Mouse (Mus musculus): ENCODE measurements around the gene Eloa. TPM values are rescaled to one million over a fixed set of nuclear protein-coding genes. Genes with fewer than 3 reads are reported as not detected.

Eloa gene
- polyA plus RNA-seq, 1 experiment from 2014 or later, result 38.2 TPM

DNA sequence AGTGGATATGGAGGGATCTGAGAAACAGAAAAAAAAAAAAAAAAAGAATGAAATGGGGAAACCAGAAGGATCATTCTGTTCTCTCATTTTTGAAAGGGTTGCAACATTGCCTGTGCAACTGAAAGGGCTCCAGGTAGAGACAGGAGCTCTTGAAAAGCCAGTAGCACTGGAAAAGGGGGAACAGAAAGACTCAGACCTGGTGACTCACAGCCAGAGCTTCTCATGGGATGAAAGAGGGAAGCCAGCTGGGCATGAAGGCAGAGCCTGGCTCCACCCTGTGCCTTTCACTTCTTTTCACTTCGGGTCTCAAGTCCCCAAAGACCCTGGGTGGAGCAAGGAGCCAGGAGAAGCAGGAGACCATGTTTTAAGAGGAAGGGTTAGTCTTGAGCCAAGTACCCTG lies 34.5 kb upstream of the Eloa start:
- Histone ChIP-seq H3K4me1 (replicated peaks; ENCODE audit: control insufficient read depth, insufficient read depth, low read length) (0 out of 2 replicates have a peak, but pooled peaks cover 9% of the 10 kb centered on the region), H3K27me3 (ENCODE audit: control insufficient read depth, insufficient read depth, low read length) (no peaks in the 10 kb centered on the region), H3K4me2 (replicated peaks; ENCODE audit: low read depth, low read length) (no peak overlapping the region), H3K9me3 (ENCODE audit: control insufficient read depth, low read length) (no peaks in the 10 kb centered on the region), H3K36me3 (ENCODE audit: control insufficient read depth, insufficient read depth, low read length) (peaks cover 4% of the 10 kb centered on the region; the same call in 1 of the 2 replicates), H3K9ac (ENCODE audit: low read depth, low read length) (no peak overlapping the region), H3K4me3 (ENCODE audit: low read depth, low read length) (no peak overlapping the region), H3K27ac (ENCODE audit: low read depth, low read length) (no peak overlapping the region)
- no peak for DNase-seq (ENCODE audit: low spot score)
- WGBS, result 47% methylated on average over 1 of the region's 1 CpGs
- ATAC-seq (ENCODE audit: low FRiP score), result no peak

- ATAC-seq (ENCODE audit: low FRiP score), result peak; percentile 12; the same call in 1 of the 2 replicates
- no peak overlapping the region for H3K27ac ChIP-seq (ENCODE audit: low read depth, low read length)
- no peak overlapping the region for H3K4me3 ChIP-seq (ENCODE audit: low read depth, low read length)
- H3K9me3 ChIP-seq (ENCODE audit: control insufficient read depth, low read length), result no peaks in the 10 kb centered on the region
- H3K4me2 ChIP-seq (replicated peaks; ENCODE audit: low read depth, low read length), result no peak overlapping the region
- 0 out of 2 replicates have a peak, but pooled peaks cover 9% of the 10 kb centered on the region for H3K4me1 ChIP-seq (replicated peaks; ENCODE audit: control insufficient read depth, insufficient read depth, low read length)
- no peaks in the 10 kb centered on the region for H3K27me3 ChIP-seq (ENCODE audit: control insufficient read depth, insufficient read depth, low read length)
- WGBS, result 82% methylated on average over 5 of the region's 5 CpGs
- no peak for DNase-seq (ENCODE audit: low spot score)
- peaks cover 13% of the 10 kb centered on the region for H3K36me3 ChIP-seq (ENCODE audit: control insufficient read depth, insufficient read depth, low read length)
- no peak overlapping the region for H3K9ac ChIP-seq (ENCODE audit: low read depth, low read length)
These were observed 32.3 kb upstream of the Eloa start for GRCm38 (mm10) chr4:136053843-136054242.

DNA sequence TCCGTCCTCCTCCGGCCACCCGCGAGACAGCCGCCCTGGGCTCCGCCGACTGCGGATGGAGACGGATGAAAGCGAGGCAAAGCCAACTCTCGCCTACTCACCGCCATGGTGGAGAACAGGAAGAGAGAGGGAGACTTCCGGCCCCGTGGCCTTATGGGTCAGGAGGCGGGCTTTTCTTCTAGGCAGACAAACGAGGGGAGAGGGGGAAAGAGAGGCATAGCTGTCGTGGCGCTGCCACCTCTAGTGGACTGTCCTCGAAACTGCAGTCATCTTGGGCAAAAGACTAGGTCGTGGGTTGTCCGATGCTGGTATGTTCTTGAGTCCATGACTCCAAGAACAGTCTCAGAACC lies 31.7 kb upstream of the Eloa start, which contains the start of gene Rpl11:
TSS of gene Rpl11 (minus strand) at position 182 of the 350 bp plus-strand sequence.
- Histone ChIP-seq H3K9me3 (ENCODE audit: control insufficient read depth, low read length) (no peaks in the 10 kb centered on the region), H3K27ac (ENCODE audit: low read depth, low read length) (peak within 1 kb of the TSS; percentile 73), H3K4me1 (replicated peaks; ENCODE audit: control insufficient read depth, insufficient read depth, low read length) (0 out of 2 replicates have a peak, but pooled peaks cover 9% of the 10 kb centered on the region), H3K27me3 (ENCODE audit: control insufficient read depth, insufficient read depth, low read length) (no peaks in the 10 kb centered on the region), H3K36me3 (ENCODE audit: control insufficient read depth, insufficient read depth, low read length) (peaks cover 13% of the 10 kb centered on the region), H3K4me3 (ENCODE audit: low read depth, low read length) (peak within 1 kb of the TSS; percentile 93), H3K9ac (ENCODE audit: low read depth, low read length) (peak within 1 kb of the TSS; percentile 97), H3K4me2 (replicated peaks; ENCODE audit: low read depth, low read length) (peak within 1 kb of the TSS; percentile 90)
- DNase-seq (ENCODE audit: low spot score) (peak; percentile 94), ATAC-seq (ENCODE audit: low FRiP score) (peak; percentile 98)
- WGBS, result under 1% methylated on average over 21 of the region's 21 CpGs

GRCm38 (mm10) chr4:136052534-136053246 lies 31.1 kb upstream of the Eloa start:
- H3K27ac ChIP-seq (ENCODE audit: low read depth, low read length), result peak overlapping the region; percentile 73
- H3K4me2 ChIP-seq (replicated peaks; ENCODE audit: low read depth, low read length), result peak overlapping the region; percentile 90
- no peaks in the 10 kb centered on the region for H3K27me3 ChIP-seq (ENCODE audit: control insufficient read depth, insufficient read depth, low read length)
- no peak for DNase-seq (ENCODE audit: low spot score)
- H3K4me1 ChIP-seq (replicated peaks; ENCODE audit: control insufficient read depth, insufficient read depth, low read length), result 0 out of 2 replicates have a peak, but pooled peaks cover 9% of the 10 kb centered on the region
- H3K9me3 ChIP-seq (ENCODE audit: control insufficient read depth, low read length), result no peaks in the 10 kb centered on the region
- 1% methylated on average over 50 of the region's 50 CpGs for WGBS
- peak overlapping the region; percentile 97 for H3K9ac ChIP-seq (ENCODE audit: low read depth, low read length)
- peak; percentile 86 for ATAC-seq (ENCODE audit: low FRiP score)
- H3K4me3 ChIP-seq (ENCODE audit: low read depth, low read length), result peak overlapping the region; percentile 93
- peaks cover 13% of the 10 kb centered on the region for H3K36me3 ChIP-seq (ENCODE audit: control insufficient read depth, insufficient read depth, low read length)

DNA sequence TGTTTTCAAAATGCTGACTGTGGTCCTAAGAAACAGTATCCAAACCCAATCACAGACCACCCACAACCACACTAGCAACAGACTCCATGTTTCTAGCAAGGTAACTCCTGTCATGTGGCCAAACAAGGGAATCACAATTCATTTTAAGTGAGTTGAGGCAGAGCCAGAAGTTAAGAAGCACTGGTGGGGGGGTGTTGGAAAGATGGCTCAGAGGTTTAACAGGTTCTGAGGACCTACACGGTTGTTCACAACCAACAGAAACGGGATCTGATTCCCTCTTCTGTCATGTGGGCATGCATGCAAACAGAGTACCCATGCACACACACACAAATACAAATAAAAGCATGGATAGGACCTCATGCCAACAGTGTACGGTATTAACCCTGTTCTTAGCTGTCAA lies 30.5 kb upstream of the Eloa start:
- no peak overlapping the region for H3K27ac ChIP-seq (ENCODE audit: low read depth, low read length)
- ATAC-seq (ENCODE audit: low FRiP score) (no peak), DNase-seq (ENCODE audit: low spot score) (no peak)
- H3K4me1 ChIP-seq (replicated peaks; ENCODE audit: control insufficient read depth, insufficient read depth, low read length), result 0 out of 2 replicates have a peak, but pooled peaks cover 9% of the 10 kb centered on the region
- no peaks in the 10 kb centered on the region for H3K9me3 ChIP-seq (ENCODE audit: control insufficient read depth, low read length)
- WGBS, result 2% methylated on average over 3 of the region's 3 CpGs
- H3K9ac ChIP-seq (ENCODE audit: low read depth, low read length), result peak overlapping the region; percentile 97
- peak overlapping the region; percentile 90 for H3K4me2 ChIP-seq (replicated peaks; ENCODE audit: low read depth, low read length)
- peaks cover 17% of the 10 kb centered on the region for H3K36me3 ChIP-seq (ENCODE audit: control insufficient read depth, insufficient read depth, low read length)
- peak overlapping the region; percentile 93 for H3K4me3 ChIP-seq (ENCODE audit: low read depth, low read length)
- no peaks in the 10 kb centered on the region for H3K27me3 ChIP-seq (ENCODE audit: control insufficient read depth, insufficient read depth, low read length)

GRCm38 (mm10) chr4:136050226-136050625 lies 28.7 kb upstream of the Eloa start:
- Histone ChIP-seq H3K4me1 (replicated peaks; ENCODE audit: control insufficient read depth, insufficient read depth, low read length) (0 out of 2 replicates have a peak, but pooled peaks cover 9% of the 10 kb centered on the region), H3K9ac (ENCODE audit: low read depth, low read length) (no peak overlapping the region), H3K4me2 (replicated peaks; ENCODE audit: low read depth, low read length) (no peak overlapping the region), H3K27me3 (ENCODE audit: control insufficient read depth, insufficient read depth, low read length) (no peaks in the 10 kb centered on the region), H3K9me3 (ENCODE audit: control insufficient read depth, low read length) (no peaks in the 10 kb centered on the region), H3K36me3 (ENCODE audit: control insufficient read depth, insufficient read depth, low read length) (peaks cover 18% of the 10 kb centered on the region), H3K4me3 (ENCODE audit: low read depth, low read length) (no peak overlapping the region), H3K27ac (ENCODE audit: low read depth, low read length) (no peak overlapping the region)
- WGBS, result 90% methylated on average over 6 of the region's 6 CpGs
- no peak for ATAC-seq (ENCODE audit: low FRiP score)
- no peak for DNase-seq (ENCODE audit: low spot score)

DNA sequence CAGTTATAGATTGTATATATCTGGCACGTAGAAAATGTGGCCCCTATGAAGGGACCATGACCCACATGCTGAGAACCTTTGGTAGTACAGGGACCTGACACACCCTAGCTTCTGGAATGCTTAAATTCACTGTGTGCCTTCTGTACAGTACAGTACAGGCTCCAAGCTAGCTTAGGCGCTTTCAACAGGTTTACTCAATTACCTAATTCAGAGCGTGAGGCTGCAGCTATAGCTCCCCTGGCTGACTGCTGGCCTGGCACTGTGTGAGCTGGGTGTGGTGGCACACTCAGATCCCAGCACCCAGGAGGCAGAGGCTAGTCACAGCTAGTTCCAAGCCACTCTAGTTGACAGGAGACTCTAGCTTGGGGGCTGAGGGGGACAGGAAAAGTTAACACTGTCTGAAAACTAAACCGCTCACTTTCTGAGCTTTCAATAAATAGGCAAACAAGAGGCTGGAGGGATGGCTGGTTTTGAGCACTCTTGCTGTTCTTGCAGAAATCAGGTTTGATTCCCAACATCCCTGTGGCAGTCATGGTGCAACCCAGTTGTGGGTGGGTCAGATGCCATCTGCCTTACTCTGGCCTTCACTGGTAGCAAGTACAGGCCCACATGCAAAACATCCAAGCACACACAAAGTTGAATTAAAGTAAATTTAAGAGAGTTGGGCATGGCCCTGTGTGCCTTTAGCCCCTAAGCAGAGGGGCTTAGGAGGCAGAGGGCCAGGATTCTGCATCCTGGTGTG lies 26.9 kb upstream of the Eloa start:
- H3K27me3 ChIP-seq (ENCODE audit: control insufficient read depth, insufficient read depth, low read length), result no peaks in the 10 kb centered on the region
- WGBS, result 80% methylated on average over 4 of the region's 4 CpGs
- no peaks in the 10 kb centered on the region for H3K9me3 ChIP-seq (ENCODE audit: control insufficient read depth, low read length)
- 0 out of 2 replicates have a peak, but pooled peaks cover 9% of the 10 kb centered on the region for H3K4me1 ChIP-seq (replicated peaks; ENCODE audit: control insufficient read depth, insufficient read depth, low read length)
- no peak for DNase-seq (ENCODE audit: low spot score)
- H3K36me3 ChIP-seq (ENCODE audit: control insufficient read depth, insufficient read depth, low read length), result peaks cover 18% of the 10 kb centered on the region
- no peak overlapping the region for H3K4me2 ChIP-seq (replicated peaks; ENCODE audit: low read depth, low read length)
- no peak overlapping the region for H3K4me3 ChIP-seq (ENCODE audit: low read depth, low read length)
- no peak overlapping the region for H3K27ac ChIP-seq (ENCODE audit: low read depth, low read length)
- ATAC-seq (ENCODE audit: low FRiP score), result no peak
- H3K9ac ChIP-seq (ENCODE audit: low read depth, low read length), result no peak overlapping the region

DNA sequence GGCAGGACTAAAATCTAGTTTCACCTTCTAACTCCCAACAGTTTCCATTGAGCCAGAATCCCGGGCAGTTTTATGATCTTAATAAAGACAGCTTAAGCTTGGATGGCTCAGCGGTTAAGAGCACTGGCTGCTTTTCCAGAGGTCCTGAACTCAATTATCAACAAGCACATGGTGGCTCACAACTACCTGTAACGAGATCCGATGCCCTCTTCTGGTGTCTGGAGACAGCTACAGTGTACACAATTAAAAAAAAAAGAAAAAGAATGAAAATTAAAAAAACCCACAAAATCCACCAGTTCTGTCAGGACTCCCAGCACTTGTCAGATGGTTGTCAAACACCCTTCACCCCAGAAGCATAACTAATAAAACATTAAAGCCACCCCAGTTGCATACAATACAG lies 26.1 kb upstream of the Eloa start:
- 66% methylated on average over 4 of the region's 4 CpGs for WGBS
- no peaks in the 10 kb centered on the region for H3K9me3 ChIP-seq (ENCODE audit: control insufficient read depth, low read length)
- H3K9ac ChIP-seq (ENCODE audit: low read depth, low read length), result no peak overlapping the region
- DNase-seq (ENCODE audit: low spot score) (no peak), ATAC-seq (ENCODE audit: low FRiP score) (no peak)
- 0 out of 2 replicates have a peak, but pooled peaks cover 9% of the 10 kb centered on the region for H3K4me1 ChIP-seq (replicated peaks; ENCODE audit: control insufficient read depth, insufficient read depth, low read length)
- no peak overlapping the region for H3K4me2 ChIP-seq (replicated peaks; ENCODE audit: low read depth, low read length)
- no peak overlapping the region for H3K27ac ChIP-seq (ENCODE audit: low read depth, low read length)
- H3K27me3 ChIP-seq (ENCODE audit: control insufficient read depth, insufficient read depth, low read length), result no peaks in the 10 kb centered on the region
- no peak overlapping the region for H3K4me3 ChIP-seq (ENCODE audit: low read depth, low read length)
- peaks cover 18% of the 10 kb centered on the region for H3K36me3 ChIP-seq (ENCODE audit: control insufficient read depth, insufficient read depth, low read length)
